Comparison of ENCODE assay signal across 8 mouse cellular contexts in the genomic region with DNA sequence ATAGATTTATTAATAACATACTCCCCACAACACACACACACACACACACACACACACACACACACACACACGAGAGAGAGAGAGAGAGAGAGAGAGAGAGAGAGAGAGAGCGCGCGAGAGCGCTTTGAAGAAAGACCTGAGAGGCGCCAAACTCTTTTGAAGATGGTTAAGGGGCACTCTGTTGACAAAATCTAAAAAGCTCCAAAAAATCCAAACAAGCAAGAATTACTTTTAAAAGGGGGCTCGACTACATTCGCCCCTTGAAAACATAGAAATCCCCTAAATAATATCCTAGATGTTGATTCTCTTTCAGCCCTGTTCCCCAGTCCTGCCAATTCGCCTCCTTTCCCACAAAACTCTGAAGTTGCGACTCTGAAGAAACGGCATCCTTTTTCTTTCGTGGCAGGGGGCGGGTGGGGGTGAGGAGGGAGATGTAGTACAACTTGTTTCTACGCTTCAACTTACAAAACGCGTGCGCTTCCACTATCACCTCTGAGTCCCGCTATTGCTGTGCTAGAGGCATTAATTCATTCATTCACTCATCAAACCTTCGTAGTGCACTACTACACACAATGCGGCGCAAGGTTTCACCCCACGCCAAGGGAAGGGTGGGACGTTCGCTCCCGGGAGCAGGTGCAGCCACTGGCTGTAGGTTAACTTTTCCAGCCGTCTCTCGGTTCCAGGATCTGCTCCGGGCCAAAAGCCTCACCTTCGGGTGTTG. TPM values are rescaled to one million over a fixed set of nuclear protein-coding genes. Genes with fewer than 3 reads are reported as not detected.
A peak's percentile ranks its signal among the peaks of the same experiment; 100 is the strongest.
DNase-seq lines count a peak whose midpoint lies in the region; ATAC-seq and TF ChIP-seq lines count a peak whose summit lies in the region.

No protein-coding gene starts in this region.

- ATAC-seq in frontal cortex, adult (ENCODE audit: low TSS enrichment), result peak; percentile 31; the same call in 1 of the 2 replicates
- 0 out of 2 replicates have a peak, but pooled peaks have one; percentile 2 for ATAC-seq in embryonic facial prominence, embryonic 15.5 days (ENCODE audit: insufficient number of reproducible peaks, low FRiP score, low TSS enrichment, low read depth)
- ATAC-seq in limb, embryonic 13.5 days (ENCODE audit: low FRiP score, low read depth), result peak; percentile 30
- no peak; the same call in 1 of the 2 replicates for ATAC-seq in stomach, embryonic 14.5 days (ENCODE audit: insufficient number of reproducible peaks, insufficient read depth, low FRiP score, low read depth)

- peaks cover 57% of the 10 kb centered on the region for H3K79me2 ChIP-seq in C2C12 (ENCODE audit: control insufficient read depth, insufficient read depth)

- no peaks in the 10 kb centered on the region for H3K27me3 ChIP-seq in C2C12 (ENCODE audit: control insufficient read depth, insufficient read depth, insufficient read length)
- H3K27me3 ChIP-seq in embryonic facial prominence, embryonic 15.5 days, result no peaks in the 10 kb centered on the region
- H3K27me3 ChIP-seq in limb, embryonic 13.5 days, result no peaks in the 10 kb centered on the region
- no peaks in the 10 kb centered on the region for H3K27me3 ChIP-seq in stomach, embryonic 14.5 days (ENCODE audit: control insufficient read depth, insufficient read depth, low read length)

- peak overlapping the region; percentile 54 for H3ac ChIP-seq in C2C12 (ENCODE audit: control insufficient read depth, insufficient read length, low read depth)

- under 1% methylated on average over 29 of the region's 29 CpGs for WGBS in embryonic facial prominence, embryonic 15.5 days
- WGBS in limb, embryonic 13.5 days, result under 1% methylated on average over 29 of the region's 29 CpGs
- WGBS in stomach, embryonic 14.5 days, result under 1% methylated on average over 29 of the region's 29 CpGs

- peak overlapping the region; percentile 91 for H3K4me2 ChIP-seq in embryonic facial prominence, embryonic 15.5 days (replicated peaks)
- peak overlapping the region; percentile 87 for H3K4me2 ChIP-seq in limb, embryonic 13.5 days (replicated peaks)
- peak overlapping the region; percentile 78 for H3K4me2 ChIP-seq in stomach, embryonic 14.5 days (replicated peaks; ENCODE audit: low read depth, low read length)

- no peaks in the 10 kb centered on the region for H3K36me3 ChIP-seq in C2C12 (ENCODE audit: control insufficient read depth, insufficient read depth)
- no peaks in the 10 kb centered on the region for H3K36me3 ChIP-seq in embryonic facial prominence, embryonic 15.5 days
- peaks cover 2% of the 10 kb centered on the region; the same call in 1 of the 2 replicates for H3K36me3 ChIP-seq in limb, embryonic 13.5 days
- no peaks in the 10 kb centered on the region for H3K36me3 ChIP-seq in stomach, embryonic 14.5 days (ENCODE audit: control insufficient read depth, insufficient read depth, low read length)

- H3K27ac ChIP-seq in embryonic facial prominence, embryonic 15.5 days (replicated peaks), result peak overlapping the region; percentile 89
- H3K27ac ChIP-seq in limb, embryonic 13.5 days, result peak overlapping the region; percentile 78
- peak overlapping the region; percentile 96 for H3K27ac ChIP-seq in stomach, embryonic 14.5 days (ENCODE audit: low read length)

- DNase-seq in frontal cortex, adult 2 months (ENCODE audit: extremely low spot score in 1 of 2, low spot score in 1 of 2), result no peak
- DNase-seq in frontal cortex, postnatal 25 days (ENCODE audit: low spot score in 2 of 2), result no peak
- DNase-seq in thymus, postnatal 36 days, result no peak

- H3K9ac ChIP-seq in embryonic facial prominence, embryonic 15.5 days, result peak overlapping the region; percentile 66
- H3K9ac ChIP-seq in limb, embryonic 13.5 days, result peak overlapping the region; percentile 81
- H3K9ac ChIP-seq in stomach, embryonic 14.5 days (replicated peaks; ENCODE audit: low read depth, low read length), result peak overlapping the region; percentile 77

- peaks cover 21% of the 10 kb centered on the region for H3K4me1 ChIP-seq in embryonic facial prominence, embryonic 15.5 days
- peaks cover 25% of the 10 kb centered on the region for H3K4me1 ChIP-seq in limb, embryonic 13.5 days
- peaks cover 10% of the 10 kb centered on the region for H3K4me1 ChIP-seq in stomach, embryonic 14.5 days (ENCODE audit: control insufficient read depth, insufficient read depth, low read length)

- peaks cover 19% of the 10 kb centered on the region for H3K79me3 ChIP-seq in C2C12 (ENCODE audit: low read depth)

- H3K9me3 ChIP-seq in embryonic facial prominence, embryonic 15.5 days (replicated peaks), result no peaks in the 10 kb centered on the region
- H3K9me3 ChIP-seq in limb, embryonic 13.5 days, result no peaks in the 10 kb centered on the region
- no peaks in the 10 kb centered on the region for H3K9me3 ChIP-seq in stomach, embryonic 14.5 days (ENCODE audit: control insufficient read depth, low read depth, low read length)

- no peak for TF ChIP-seq CTCF in C2C12 (IDR thresholded peaks at IDR 0.05; ENCODE audit: control insufficient read depth, insufficient read depth, insufficient read length)

- H3K4me3 ChIP-seq in C2C12 (ENCODE audit: insufficient read depth, poor library complexity, severe bottlenecking), result peak overlapping the region; percentile 92
- H3K4me3 ChIP-seq in embryonic facial prominence, embryonic 15.5 days (replicated peaks), result peak overlapping the region; percentile 98
- peak overlapping the region; percentile 97 for H3K4me3 ChIP-seq in limb, embryonic 13.5 days
- H3K4me3 ChIP-seq in stomach, embryonic 14.5 days (ENCODE audit: low read depth, low read length), result peak overlapping the region; percentile 98

TF ChIP-seq in C2C12, 6 proteins besides CTCF, POLR2A, EP300 and RAD21:
- TF ChIP-seq MAX (IDR thresholded peaks at IDR 0.05), result no peak
- TF ChIP-seq MYOD1 (IDR thresholded peaks at IDR 0.05; ENCODE audit: control insufficient read depth, insufficient read length, low read depth), result no peak
- TF ChIP-seq CEBPB (IDR thresholded peaks at IDR 0.05; ENCODE audit: low read depth), result no peak
- no peak for TF ChIP-seq FOSL1 (IDR thresholded peaks at IDR 0.05; ENCODE audit: insufficient read depth, low read length, poor library complexity, severe bottlenecking)
- no peak for TF ChIP-seq USF1 (IDR thresholded peaks at IDR 0.05; ENCODE audit: low read depth)
- no peak for TF ChIP-seq MYOG (IDR thresholded peaks at IDR 0.05; ENCODE audit: control insufficient read depth, extremely low read depth, insufficient read length)

RNA-seq across cellular contexts. Expression of a gene that starts 1.5 kb away (rescaled TPM):
- polyA plus RNA-seq in frontal cortex, adult 2 months (2012; rRNA removed), result 128 and 132 TPM in 2 replicates
- polyA plus RNA-seq in C2C12 (2012; fragmentation: generic; extraction: Trizol), result 2.7 TPM
- polyA plus RNA-seq in embryonic facial prominence, embryonic 15.5 days (2015; fragmentation: Nextera tagmentation; extraction: Ambion mirVana), result 14.6 and 17.9 TPM in 2 replicates
- polyA plus RNA-seq in limb, embryonic 13.5 days (2015; fragmentation: Nextera tagmentation; extraction: Ambion mirVana), result 13.0 and 13.3 TPM in 2 replicates
- 16.8 and 17.8 TPM in 2 replicates for polyA plus RNA-seq in stomach, embryonic 14.5 days (2014; fragmentation: Nextera tagmentation; extraction: Ambion mirVana)
